Mouse (Mus musculus) megakaryocyte, embryonic 14.5 days (primary cell): ENCODE data around the gene Itgad.

Source experiments
- FLI1 ChIP-seq: IDR thresholded peaks from 2 replicates; pipeline ENCODE4 v1.6.1; 2012; ENCODE audit warnings: low read length, inconsistent platforms, mixed read lengths
- GATA1 ChIP-seq: IDR thresholded peaks from 3 replicates; pipeline ENCODE4 v1.6.1; 2012; ENCODE audit warnings: mixed read lengths, low read length, inconsistent platforms, borderline replicate concordance

DNA sequence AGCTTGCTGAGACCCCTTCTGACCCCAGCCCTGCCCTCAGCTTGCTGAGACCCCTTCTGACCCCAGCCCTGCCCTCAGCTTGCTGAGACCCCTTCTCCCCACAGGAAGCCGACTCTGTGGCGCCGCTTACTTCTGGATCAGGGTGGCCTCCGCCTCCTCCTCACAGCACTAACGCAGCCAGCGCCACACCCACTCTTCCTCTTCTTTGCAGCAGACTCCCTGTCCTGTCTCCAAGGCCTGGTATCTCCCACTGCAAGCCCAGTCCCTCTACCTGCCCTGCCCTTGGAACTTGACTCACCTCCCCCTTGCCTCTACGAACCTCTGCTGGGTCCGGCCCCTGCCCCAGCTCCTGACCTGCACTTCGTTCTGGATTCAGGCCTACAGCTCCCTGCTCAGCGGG, 89.7 kb downstream of the Itgad start:
- no peak for TF ChIP-seq GATA1
- no peak for TF ChIP-seq FLI1
